Mouse (Mus musculus) kidney, adult 9 months (tissue): Measurements from ENCODE around the gene Tmem201.

ENCODE experiments used
- DNase-seq: peaks from one replicate; pipeline ENCODE4 v3.0.0; 2022

Gene Tmem201

DNA sequence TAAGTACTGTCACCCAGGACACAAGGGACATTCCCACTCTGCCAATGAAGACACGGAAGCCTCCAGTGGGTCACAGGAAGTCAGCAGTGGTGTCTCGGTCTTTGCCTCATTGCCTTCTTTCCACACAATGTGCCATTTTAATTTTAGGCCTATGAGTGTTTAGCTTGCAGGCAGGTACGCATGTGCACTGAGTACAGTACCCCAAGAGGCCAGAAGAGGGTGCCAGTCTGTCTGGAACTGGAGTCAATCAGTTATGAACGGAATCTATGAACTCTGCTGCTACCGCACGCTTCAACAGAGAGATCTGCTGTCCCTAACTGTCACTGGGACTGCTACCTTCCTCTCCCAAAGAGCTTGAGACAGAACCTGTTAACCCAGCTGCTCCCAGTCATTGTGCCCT lies 18.2 kb downstream of the Tmem201 start:
- DNase-seq: peak; percentile 55

DNA sequence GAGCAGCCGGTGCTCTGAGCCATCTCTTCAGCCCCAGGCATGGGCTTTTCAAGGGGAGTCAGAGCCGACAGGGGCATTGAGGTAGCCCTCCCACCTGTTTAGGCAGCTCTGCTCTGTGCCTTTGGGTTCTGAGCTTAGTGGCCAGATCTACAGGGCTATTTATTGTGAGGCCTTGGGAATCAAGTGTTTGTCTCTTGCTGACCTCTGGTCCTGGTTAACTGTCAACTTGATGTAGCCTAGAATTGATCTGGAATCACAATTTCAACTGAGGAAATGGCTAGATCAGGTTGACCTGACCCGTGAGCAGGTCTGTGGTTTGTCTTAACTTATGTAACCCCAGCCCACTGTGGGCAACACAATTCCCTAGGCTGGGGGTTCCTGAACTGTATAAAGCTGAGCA lies 23.3 kb downstream of the Tmem201 start:
- DNase-seq: no peak

DNA sequence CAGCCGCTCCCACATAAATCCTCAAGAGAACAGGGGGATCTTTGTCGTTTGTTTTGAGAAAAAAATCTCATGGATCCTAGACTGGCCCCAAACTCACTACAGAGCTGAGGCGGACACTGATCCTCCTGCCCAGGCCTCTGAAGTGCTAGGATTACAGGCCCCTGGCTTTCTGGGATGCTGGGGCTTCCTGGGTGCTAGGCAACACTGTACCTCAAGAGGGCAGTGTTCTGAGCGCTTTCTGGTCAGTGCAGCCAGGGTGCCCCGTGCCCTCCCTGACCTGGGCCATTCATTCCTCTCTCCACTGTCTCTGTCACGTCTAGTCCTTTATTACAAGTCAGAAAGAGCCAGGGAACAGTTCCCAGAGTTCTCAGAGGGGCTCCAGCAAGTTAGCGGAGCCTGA lies 25.9 kb downstream of the Tmem201 start:
- DNase-seq: peak; percentile 56

DNA sequence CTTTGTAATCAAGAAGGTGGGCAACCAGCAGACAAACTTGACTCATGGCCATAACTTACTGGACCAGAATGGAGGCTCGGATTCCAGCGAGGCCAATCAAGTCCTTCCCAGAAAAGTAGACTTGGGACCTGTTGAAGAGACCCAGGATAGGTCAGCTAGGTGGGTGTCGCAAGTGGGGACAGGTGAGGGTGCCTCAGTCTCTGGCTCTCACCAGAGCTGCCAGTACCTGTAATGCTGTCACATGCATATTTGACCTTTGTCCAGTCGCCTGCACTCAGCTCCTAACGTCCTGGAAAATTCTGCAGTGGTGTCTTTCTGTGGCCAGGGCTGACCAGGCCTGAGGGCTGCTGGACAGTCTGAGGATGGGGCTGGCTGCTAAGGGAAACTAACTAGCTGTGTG lies 26.4 kb downstream of the Tmem201 start:
- no peak for DNase-seq

DNA sequence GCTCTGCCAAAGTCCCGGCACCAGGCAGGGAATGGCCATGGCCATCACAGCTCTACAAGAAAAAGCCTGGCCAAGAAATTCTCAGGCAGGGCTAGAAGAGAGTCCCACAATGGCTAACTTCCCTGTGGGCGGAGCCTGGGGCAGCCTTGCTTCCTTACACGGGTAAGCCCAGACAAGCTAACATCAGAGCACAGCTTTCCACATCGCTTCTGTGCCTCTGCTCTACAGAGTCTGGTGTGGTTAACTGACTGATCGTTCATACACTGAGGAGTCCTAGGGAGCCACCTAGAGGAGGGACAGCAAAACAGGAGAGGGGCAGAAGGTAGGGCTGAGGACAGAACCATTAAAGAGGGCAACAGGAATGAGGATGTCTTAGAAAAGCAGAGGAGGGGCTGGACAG lies 27.3 kb downstream of the Tmem201 start:
- peak; percentile 79 for DNase-seq

DNA sequence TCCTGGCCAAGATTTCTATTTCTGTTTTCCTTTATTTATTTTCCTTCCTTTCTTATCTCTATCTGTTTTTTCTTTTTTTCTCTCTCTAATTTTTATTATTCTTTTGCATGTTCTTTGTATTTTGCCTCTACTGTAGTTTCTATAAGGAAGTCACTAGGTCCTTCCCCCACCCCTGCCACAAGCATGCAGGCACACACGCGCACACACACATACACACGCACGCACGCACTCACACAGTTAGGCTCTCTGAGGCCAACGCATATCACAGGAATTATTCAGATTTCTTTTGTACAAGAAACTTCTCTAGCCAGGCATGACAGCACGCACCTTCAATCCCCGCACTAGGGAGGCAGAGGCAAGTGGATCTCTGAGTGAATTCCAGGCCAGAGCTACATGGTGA lies 31.9 kb downstream of the Tmem201 start:
- no peak for DNase-seq

DNA sequence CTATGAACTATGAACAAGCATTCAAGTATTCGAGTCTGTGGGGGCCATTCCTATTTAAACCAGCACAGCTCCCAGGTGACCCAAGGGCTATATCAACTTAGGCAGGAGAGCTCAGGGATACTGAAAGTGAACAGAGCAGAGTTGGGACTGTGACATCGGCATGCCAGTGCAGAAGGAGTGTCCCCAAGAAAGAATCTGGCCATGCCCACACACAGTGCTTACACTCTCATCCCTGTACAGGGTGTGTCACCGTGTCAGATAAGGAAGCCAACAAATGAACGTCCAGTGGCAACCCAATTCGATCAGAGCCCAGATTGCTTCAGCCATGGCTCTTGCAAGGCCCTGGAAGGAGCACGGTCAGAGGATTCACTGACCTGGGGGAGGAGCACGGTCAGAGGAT lies 32.5 kb downstream of the Tmem201 start:
- no peak for DNase-seq

DNA sequence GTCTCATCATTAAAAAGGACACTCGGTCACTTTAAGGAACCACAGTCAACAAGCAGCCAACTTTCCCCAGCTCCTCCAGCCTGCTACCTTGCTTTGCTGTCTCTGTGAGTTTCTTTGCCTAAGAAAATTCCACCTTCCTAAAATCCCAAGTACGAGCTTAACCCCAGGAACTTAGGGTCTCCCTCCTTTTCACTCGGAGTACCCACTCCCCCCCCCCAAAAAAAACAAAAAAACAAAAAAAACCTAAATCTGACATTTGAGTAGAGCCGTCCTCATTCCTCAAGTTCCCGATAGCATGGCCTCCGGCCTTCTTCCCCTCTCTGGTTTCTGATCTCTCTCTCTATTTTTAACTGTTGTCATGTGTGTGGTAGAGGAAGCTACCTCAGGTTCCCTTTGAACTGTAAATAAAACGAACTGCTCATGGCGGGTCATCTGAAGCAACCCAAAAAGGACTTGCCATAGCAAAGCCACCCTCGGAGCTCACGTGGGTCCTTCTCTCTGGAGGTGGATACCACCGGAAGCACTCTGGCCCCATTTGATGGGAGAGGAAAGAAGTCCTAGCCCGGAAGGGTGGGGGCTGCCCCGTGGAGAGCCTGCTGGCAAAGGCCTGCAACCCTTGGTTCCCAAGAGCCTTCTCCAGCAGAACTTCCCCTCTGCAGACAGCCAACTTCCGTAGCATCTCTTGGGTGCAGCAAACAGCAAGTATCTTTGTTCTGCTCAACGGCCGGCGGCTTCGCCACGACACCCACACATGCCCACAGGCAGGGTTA lies 35.4 kb downstream of the Tmem201 start, which contains the start of gene Pik3cd:
TSS of gene Pik3cd (minus strand) at position 362 of the 770 bp plus-strand sequence.
- DNase-seq: peak; percentile 30

DNA sequence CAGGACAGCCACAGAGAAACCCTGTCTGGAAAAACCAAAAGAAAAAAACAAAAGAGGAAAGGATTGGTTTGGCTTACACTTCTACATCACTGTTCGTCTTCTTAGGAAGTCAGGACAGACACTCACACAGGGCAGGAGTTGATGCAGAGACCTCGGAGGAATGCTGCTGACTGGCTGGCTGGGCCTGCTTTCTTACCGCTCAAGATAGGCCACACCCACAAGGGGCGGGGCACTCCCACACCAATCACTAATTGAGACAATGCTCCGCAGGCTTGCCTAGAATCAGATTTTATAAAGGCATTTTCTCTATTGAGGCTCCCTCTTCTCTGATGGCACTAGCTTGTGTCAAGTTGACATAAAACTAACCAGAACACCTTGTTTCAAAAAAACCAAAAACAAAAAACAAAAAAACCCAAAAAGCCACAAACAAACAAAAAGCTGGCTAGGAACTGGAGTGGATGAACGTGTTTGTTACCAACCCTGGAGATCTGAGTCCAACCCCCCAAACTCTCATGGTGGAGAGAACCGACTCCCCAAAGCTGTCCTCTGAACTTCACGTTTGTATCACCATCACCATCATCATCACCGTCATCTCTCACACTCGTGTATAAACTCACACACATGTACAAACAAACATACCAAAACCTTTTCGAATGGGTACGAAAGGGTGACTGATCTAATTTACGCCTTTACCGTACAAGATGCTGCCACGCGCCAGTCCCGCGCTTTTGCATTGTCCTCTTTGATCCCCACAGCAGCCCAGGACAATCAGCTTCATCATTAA lies 36.2 kb downstream of the Tmem201 start:
- DNase-seq: peak; percentile 44

- DNase-seq: no peak
These were observed 37.9 kb downstream of the Tmem201 start for GRCm38 (mm10) chr4:149699953-149700352.

GRCm38 (mm10) chr4:149698197-149698821 lies 39.5 kb downstream of the Tmem201 start:
- DNase-seq: peak; percentile 55

DNA sequence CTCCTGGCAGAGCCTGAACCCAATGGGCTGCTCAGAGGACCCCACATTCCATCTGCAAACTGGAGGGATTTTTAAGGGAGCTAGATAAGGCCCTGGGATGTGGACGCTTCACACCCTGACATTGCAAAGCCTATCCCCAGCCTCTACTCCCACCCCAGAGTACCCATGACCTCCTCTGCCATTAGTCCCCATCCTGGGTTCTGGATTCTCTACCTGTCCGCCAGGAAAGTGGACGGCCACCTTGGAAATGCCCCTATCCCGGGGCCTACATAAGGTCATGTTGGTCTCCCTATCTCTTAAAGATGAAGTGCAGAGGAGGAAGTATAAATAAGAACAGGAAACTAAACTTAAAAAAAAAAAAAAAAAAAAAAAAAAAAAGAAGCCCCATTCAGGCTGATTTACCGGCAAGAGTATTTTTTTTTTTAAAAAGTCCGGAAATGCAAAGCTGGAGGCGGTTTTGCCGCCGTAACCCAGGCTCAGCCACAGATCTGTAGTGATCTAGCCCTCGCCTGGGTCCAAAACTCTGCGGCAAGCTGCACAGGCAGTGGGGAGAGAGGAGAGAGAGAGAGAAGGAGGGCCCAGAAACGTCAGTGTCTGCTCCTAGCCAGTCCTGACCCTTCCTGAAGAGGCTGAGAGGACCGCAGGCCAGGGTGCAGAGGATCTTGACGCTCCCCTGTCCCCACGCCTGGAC lies 40.2 kb downstream of the Tmem201 start:
- no peak for DNase-seq

DNA sequence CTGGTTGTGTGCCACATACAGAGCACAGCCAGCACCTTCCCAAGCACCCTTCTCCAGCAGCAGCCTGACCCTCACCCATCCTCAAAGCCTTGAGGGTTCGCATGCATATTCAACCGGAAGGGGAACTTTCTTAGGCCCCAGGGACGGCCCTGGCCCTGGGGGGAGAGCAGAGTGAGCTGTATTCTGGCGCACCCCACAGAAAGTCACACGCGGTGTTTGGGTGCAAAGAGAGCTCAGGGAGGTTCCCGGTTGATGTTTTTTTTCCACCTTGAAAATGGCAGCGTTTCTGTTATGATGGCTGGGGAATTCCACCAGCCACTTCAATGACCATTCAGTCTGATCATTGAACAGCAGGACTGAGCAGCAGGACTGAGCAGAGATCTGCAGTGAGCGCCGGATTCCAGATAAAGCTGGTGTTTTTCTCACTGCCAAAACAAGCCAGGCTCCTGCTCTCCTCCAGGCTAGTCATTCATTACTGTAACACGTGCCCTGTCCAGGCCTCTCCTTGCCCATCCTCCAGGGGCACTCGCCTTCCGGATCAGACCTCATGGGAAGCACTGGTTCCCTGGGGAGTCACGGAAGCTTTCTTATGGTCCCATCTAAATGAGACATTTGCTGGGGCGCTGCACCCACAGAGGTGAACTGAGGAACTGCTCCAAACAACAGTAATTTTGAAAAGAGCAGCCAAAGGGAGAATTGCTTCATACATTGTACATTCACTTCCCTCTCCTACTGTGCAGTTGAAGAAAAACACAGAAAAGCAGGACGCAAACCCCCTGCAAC lies 41.5 kb downstream of the Tmem201 start:
- DNase-seq: peak; percentile 75

- DNase-seq: no peak
These were observed 46.5 kb downstream of the Tmem201 start for GRCm38 (mm10) chr4:149691368-149691767.

- DNase-seq: no peak
These were observed 47.0 kb downstream of the Tmem201 start for GRCm38 (mm10) chr4:149690828-149691280.

DNA sequence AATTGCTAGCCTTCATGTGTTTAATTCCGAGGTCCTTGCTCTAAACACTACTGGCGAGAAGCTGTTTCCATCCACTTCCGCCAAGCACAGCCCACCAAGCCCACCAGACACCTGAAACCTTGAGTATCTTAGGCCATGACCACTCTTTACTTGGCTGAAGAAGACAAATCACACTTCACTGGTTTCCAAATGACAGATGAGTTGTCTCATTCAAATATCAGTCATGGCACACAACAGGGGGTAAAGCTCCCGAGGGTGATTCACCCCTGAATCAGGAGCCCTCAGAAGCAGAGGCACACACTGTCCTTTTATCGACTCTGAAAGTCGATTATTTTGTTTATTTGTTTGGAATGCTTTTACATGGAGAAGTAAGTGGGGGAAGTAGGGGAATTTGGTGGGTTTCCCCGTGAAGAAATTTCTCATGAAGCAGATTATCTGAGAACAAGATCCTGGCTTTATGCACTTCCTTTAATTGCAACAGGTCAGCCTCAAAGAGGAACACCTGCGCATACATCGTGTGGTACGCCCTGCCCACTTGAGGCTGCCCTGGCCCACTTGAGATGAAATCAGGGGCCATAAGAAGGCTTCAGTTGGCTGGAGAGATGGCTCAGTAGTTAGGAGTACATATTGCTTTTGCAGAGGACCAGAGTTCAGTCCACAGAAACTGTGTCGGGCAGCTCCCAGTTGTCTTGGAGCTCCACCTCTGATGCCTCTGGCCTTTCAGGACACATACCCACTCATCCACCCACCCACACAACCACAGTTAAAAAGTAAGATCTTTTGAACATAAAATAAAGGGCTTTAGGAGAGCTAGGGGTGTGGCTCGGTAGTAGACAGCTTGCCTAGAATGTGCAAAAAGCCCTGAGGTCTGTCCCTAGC lies 47.8 kb downstream of the Tmem201 start:
- DNase-seq: no peak

DNA sequence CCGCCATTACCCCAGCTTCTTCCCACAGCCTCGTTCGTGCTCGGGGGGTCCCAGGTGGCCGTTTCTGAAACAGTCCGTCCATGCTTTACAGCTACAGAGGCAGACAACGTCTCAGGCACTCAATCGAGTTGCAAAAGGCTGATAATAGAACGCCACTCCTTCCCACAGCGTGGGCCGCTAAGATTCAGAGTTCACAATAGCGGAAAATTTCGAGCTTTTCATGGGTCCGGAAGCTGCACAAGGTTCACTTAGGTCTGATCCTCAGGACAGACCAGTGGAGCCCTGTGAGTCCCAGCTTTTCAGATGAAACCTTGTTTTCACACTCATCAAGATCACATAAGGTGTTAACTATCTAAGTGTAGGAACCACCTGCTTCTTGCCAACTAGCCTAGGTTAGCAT lies 49.0 kb downstream of the Tmem201 start:
- no peak for DNase-seq

GRCm38 (mm10) chr4:149684841-149685623 lies 52.8 kb downstream of the Tmem201 start:
- DNase-seq: no peak

DNA sequence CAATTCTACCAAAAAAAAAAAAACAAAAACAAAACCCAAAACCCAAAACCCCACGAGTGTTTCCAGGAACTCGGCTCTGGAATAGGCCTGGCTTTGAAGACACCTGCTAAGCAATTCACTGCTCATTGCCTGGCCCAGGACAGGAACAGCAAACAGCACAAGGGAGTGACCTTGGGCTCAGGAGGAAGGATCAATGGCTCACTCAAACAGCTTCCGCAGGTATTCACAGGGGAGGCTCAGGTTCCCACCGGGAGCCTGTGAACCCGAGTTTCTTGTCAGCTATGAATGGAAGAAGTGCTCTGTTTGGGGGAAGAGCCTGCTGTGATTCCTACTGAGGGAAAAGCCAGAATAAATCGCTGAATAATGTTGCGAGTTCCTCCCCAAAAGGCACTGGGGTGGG lies 54.0 kb downstream of the Tmem201 start:
- no peak for DNase-seq

DNA sequence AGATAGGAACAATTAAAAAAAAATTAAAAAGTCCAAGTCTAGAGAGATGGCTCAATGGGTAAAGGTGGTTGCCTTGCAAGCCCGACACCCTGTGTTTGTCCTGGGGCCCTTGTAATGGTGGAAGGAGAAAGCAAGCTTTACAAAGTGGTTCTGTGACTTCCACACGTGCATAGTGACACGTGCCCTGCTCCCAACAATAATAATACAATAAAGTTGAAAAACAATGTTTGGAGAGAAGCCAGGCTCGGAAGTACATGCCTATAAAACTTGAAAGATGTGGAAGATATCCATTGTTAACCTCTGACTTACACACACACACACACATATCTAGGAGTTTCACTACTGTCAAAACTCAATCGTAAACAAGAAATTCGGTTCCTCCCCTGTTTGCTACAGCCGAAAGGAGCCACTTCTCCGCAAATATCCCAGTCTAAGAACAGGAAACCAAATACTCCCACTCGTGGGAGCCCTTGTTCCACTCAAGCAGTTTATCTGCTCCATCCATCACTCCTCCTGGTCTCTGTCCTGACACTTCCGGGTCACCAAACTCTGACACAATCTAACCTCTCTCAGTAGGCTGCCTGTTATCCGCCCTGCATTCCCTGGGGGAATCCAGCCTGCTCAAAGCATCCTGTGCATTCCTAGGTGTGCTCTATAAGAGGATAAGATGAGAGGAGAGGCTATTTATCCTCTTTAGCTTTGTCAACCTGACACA lies 58.6 kb downstream of the Tmem201 start:
- peak; percentile 30 for DNase-seq
